Mouse (Mus musculus): ENCODE data around the gene Gna14.

Gene Gna14

GRCm38 (mm10) chr19:16435531-16436231 lies at the start of gene Gna14:
Gene Gna14 (plus strand): TSS chr19:16435762.
- peak; percentile 80 for DNase-seq

GRCm38 (mm10) chr19:16386514-16386913 lies 49.0 kb upstream of the Gna14 start:
- DNase-seq: no peak

DNA sequence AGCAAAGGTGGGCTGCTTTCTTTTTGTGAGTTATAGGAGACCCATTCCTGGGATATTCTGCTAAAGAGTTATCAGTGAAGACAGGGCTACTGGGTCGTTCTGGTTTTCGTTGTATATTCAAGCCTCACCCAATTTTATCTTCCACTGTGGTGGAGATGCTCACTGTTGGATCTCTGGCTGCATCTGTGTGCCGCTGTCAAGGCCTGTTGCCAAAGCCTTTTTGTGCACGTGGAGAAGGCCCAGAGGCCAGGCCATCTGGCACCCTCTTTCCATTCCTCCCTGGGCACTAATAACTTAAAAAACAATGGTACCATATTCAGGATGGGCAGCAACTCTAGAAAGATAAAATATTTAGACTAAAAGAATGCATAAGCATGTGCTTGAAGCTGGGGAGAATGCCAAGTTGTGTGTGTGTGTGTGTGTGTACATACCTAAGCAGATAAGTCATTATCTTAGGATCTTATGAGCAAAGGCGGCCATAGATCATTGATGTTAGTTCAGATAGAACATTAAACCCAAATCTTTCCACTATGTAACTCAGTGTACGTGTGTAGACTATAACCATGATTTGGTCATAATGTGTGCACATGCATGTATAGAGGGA lies 45.3 kb upstream of the Gna14 start:
- no peak for DNase-seq

- no peak for DNase-seq
These were observed 41.2 kb upstream of the Gna14 start for GRCm38 (mm10) chr19:16394381-16394780.

DNA sequence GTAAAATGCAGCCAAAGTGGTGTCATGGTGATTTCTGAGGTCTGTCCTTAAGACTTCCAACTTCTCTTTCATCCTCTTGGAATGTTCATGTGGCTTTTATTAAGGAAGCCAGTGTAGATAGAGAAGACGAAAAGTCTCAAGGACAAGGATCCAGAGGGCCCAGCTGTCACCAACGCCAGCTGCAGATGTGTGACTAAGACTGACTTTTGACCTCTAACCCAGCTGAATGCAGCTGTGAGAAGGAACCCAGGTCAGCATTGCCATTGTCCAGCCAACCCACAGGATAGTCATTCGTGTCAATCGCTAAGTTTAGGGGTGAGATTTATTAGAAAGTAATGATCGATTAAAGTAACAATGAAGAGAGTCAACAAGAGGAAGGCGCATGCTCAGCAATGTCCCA lies 32.5 kb upstream of the Gna14 start:
- no peak for DNase-seq

- DNase-seq: no peak
These were observed 27.8 kb upstream of the Gna14 start for GRCm38 (mm10) chr19:16407727-16408126.

- DNase-seq: no peak
These were observed 24.3 kb upstream of the Gna14 start for GRCm38 (mm10) chr19:16411302-16411701.

DNA sequence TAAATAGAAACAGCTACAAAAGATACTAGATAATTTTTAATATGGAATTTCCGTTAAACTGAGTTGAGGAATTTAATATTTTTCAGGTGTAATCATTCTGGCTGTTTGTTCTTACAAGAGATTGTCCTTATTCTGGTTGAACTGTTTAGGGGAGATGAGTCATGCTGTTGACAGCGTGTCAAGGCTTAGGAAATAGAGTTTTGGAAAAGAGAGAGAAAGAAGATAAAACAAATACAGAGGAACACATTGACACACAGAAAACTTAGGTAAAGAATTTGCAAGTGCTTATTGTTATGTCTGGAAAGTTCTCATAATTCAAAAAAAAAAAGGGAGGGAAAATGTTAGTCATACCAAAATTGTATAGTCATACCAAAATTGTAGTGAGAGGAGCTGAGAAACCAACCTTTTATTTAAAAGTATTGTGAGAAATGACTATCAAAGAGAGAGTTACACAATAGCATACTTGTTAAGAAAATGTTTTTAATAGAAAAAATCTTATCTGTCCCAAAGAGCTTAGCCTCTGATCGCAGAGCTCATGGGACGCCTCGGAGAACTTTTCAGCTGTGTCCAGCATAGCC lies 17.4 kb upstream of the Gna14 start:
- no peak for DNase-seq

DNA sequence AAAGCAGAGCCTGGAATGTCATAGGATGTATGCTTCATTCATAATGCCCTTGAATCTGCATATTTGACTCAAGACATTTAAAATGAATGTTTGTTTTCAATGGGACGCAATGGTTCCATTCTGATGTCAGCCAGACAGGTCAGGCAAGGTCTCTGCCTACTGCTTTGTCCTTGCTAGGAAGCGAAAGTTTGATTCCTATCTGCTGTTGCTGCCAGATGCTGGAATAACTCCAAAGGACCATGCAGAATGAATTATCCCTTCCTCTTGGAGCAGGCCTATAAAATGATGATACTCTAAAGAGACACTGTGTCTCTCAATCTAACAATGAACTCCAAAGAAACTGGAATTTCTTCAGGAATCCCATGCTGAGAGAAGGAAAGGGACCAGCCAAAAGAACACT lies 10.0 kb upstream of the Gna14 start:
- DNase-seq: no peak

- no peak for DNase-seq
These were observed 4.2 kb upstream of the Gna14 start for GRCm38 (mm10) chr19:16431368-16431767.

DNA sequence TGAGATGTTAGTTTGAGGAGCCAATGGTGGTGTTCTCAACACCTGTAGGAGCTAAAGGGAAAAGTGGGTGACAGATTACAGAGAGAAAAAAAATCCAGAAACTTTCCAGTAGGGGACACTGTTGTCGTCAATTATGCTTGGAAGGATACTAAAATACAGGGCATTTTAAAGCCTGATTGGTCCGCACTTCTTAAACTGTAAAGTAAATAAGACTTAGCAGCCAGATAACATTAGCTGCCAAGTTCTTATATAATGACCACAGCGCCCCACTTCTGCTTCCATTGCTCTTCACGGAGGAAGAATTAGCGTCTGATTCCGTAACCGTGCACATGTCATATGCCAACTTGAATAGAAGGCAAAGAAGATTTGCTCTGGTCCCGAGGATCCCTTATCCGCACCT lies 683 bp upstream of the Gna14 start:
- DNase-seq: no peak

GRCm38 (mm10) chr19:16436335-16437169 lies 990 bp downstream of the Gna14 start:
- DNase-seq: peak; percentile 50

DNA sequence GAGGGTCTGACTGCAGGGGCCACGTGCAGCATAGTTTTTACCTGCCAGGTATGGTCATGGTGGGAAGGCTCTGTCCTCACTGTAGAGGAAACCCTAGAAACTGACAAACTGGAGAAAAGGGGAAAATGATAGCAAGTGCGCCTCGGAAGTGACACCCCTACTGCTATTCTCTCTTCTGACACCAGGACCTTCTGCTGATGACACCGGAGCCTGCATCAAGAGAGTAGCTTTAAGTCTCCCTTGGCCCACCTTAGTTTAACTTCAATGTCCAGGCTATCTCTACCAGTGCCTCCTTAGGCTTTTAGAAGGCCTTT lies 1.6 kb downstream of the Gna14 start:
- DNase-seq: no peak

- DNase-seq: no peak
These were observed 2.3 kb downstream of the Gna14 start for GRCm38 (mm10) chr19:16437906-16438305.

DNA sequence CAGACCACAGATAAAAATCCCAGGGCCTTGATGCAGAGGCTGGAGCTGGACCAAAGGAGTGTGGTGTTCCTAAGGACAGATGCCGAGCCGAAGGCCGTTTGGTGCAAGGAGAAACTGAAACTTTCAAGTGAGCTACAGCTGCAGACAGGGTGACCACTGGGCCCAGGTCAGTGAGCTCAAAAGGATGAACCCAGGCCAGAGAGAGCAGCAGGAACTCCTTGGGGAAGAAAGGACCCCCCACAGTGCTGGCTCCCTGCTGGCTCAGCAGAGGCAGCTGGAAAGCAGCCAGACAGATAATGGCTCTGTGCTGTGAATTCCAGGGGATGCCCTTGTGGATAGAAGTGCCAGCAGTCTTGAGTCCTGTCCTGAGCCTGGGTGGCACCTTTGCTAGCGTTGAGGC lies 3.7 kb downstream of the Gna14 start:
- no peak for DNase-seq

DNA sequence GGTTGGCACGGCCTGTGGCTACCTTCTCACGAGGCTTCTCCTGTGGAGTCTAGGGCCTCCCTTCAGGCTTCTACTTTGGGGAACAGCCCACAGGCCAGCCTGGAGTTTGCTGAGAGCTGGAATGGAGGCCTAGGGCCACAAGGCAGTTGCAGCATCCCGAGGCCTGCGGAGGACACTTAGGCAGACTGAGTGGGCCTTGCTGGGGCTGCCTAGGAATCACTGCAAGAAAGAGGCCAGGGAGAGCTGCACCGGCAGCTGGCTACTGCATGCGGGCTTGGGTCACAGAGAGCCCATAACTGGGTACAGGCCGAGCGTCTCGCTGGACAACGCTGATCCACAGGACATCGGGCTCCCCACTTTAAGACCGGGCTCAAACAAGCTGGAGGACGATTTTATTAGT lies 4.3 kb downstream of the Gna14 start:
- no peak for DNase-seq

GRCm38 (mm10) chr19:16441329-16441728 lies 5.8 kb downstream of the Gna14 start:
- no peak for DNase-seq

DNA sequence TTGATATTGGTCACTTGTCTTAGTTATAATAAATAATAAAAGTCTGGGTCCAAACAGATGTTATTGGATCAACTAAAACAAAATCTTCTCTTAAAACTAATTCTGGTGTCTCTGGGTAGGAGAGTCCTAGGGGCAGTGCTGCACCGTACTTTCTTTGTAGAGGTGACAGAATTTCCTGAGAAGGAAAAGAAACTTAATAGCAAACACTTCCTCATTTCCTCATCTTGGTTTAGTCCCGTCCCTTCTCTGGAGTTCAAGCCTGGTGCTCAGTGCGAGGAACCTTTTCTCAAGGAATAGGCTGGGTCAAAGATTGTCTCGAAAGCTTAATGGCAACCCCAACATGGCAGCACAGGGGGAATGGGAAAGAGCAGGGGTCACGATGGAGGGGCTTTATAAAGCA lies 7.8 kb downstream of the Gna14 start:
- DNase-seq: no peak

DNA sequence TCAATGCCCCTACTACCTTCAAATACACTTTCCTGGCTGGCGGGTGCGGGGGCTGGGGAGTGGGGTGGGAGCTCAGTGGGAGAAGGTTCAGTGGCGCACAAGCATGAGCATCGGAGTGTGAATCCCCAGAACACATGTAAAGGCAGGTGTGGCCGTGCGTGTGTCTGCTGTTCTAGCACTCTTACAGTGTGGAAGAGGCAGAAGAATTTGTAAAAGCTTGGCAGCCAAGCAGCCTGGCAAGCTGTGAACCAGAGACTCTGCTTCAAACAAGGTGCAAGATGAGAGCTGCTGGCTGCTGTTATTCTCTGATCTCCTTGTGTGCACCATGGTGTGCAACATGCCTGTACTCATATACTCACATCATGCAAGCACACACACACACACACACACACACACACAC lies 11.1 kb downstream of the Gna14 start:
- DNase-seq: no peak

GRCm38 (mm10) chr19:16447832-16448621 lies 12.5 kb downstream of the Gna14 start:
- DNase-seq: no peak

GRCm38 (mm10) chr19:16448796-16449195 lies 13.2 kb downstream of the Gna14 start:
- DNase-seq: peak; percentile 11

- no peak for DNase-seq
These were observed 15.3 kb downstream of the Gna14 start for GRCm38 (mm10) chr19:16450824-16451223.

- DNase-seq: no peak
These were observed 20.6 kb downstream of the Gna14 start for GRCm38 (mm10) chr19:16456181-16456580.

Measured in thymus, postnatal 4 days (tissue).